Mouse (Mus musculus) testis, adult 2 months (tissue): Measurements from ENCODE around the gene Nfkbia.

ENCODE experiments used
- CTCF ChIP-seq: fragments of 200-500 bp; IDR thresholded peaks from 2 replicates; pipeline ENCODE4 v1.5.1; 2012; ENCODE audit warnings: low read depth, mild to moderate bottlenecking, inconsistent platforms, low read length, moderate library complexity; ENCODE audit not compliant: control insufficient read depth, insufficient read depth, insufficient replicate concordance
- POLR2A ChIP-seq: fragments of 200-500 bp; IDR thresholded peaks from 2 replicates; pipeline ENCODE4 v1.6.1; 2012; ENCODE audit warnings: low read depth, mild to moderate bottlenecking, inconsistent platforms, low read length, moderate library complexity; ENCODE audit not compliant: control insufficient read depth

- no peak for TF ChIP-seq CTCF
- no peak for TF ChIP-seq POLR2A
These were observed 1.6 kb downstream of the Nfkbia start for GRCm38 (mm10) chr12:55490722-55491449.
